Mouse (Mus musculus): Measurements from ENCODE around the gene Tmem94. TPM values are rescaled to one million over a fixed set of nuclear protein-coding genes. Genes with fewer than 3 reads are reported as not detected.

Gene Tmem94
- polyA plus RNA-seq, 1 experiment from 2014 or later = 23.6 TPM

Small RNAs within 50 kb of the gene (microRNA-seq; reads per million reads assigned to microRNA genes)
- not detected for gene Mir5621

Other genes with a start within 250 kb of the Tmem94 start
- 765 and 837 TPM in 2 replicates for gene Sumo2, start 229.2 kb upstream of the Tmem94 start, polyA plus RNA-seq (2015; fragmentation: Nextera tagmentation; extraction: Ambion mirVana)
- gene Nup85, start 201.0 kb upstream of the Tmem94 start, polyA plus RNA-seq (2015; fragmentation: Nextera tagmentation; extraction: Ambion mirVana) = 140 and 146 TPM in 2 replicates
- gene Mrps7, start 161.5 kb upstream of the Tmem94 start, polyA plus RNA-seq (2015; fragmentation: Nextera tagmentation; extraction: Ambion mirVana) = 88.2 and 90.9 TPM in 2 replicates
- gene Gga3, start 161.4 kb upstream of the Tmem94 start, polyA plus RNA-seq (2015; fragmentation: Nextera tagmentation; extraction: Ambion mirVana) = 17.5 and 18.0 TPM in 2 replicates
- 27.6 and 29.1 TPM in 2 replicates for gene Mif4gd, start 152.5 kb upstream of the Tmem94 start, polyA plus RNA-seq (2015; fragmentation: Nextera tagmentation; extraction: Ambion mirVana)
- gene Slc25a19, start 137.1 kb upstream of the Tmem94 start, polyA plus RNA-seq (2015; fragmentation: Nextera tagmentation; extraction: Ambion mirVana) = 24.0 and 24.7 TPM in 2 replicates
- gene Grb2, start 56.8 kb upstream of the Tmem94 start, polyA plus RNA-seq (2015; fragmentation: Nextera tagmentation; extraction: Ambion mirVana) = 87.7 and 93.9 TPM in 2 replicates
- 16.5 and 17.9 TPM in 2 replicates for gene Caskin2, start 48.2 kb downstream of the Tmem94 start, polyA plus RNA-seq (2015; fragmentation: Nextera tagmentation; extraction: Ambion mirVana)
- gene Tsen54, start 49.3 kb downstream of the Tmem94 start, polyA plus RNA-seq (2015; fragmentation: Nextera tagmentation; extraction: Ambion mirVana) = 29.5 and 31.3 TPM in 2 replicates
- gene Llgl2, start 58.6 kb downstream of the Tmem94 start, polyA plus RNA-seq (2015; fragmentation: Nextera tagmentation; extraction: Ambion mirVana) = 22.4 and 23.1 TPM in 2 replicates
- gene Myo15b, start 93.0 kb downstream of the Tmem94 start, polyA plus RNA-seq (2015; fragmentation: Nextera tagmentation; extraction: Ambion mirVana) = 0.47 TPM in 2 replicates
- 19.6 and 27.4 TPM in 2 replicates for gene Smim5, start 134.5 kb downstream of the Tmem94 start, polyA plus RNA-seq (2015; fragmentation: Nextera tagmentation; extraction: Ambion mirVana)
- gene Smim6, start 146.6 kb downstream of the Tmem94 start, polyA plus RNA-seq (2015; fragmentation: Nextera tagmentation; extraction: Ambion mirVana) = 1.0 and 1.7 TPM in 2 replicates
- 31.3 and 36.1 TPM in 2 replicates for gene Sap30bp, start 167.8 kb downstream of the Tmem94 start, polyA plus RNA-seq (2015; fragmentation: Nextera tagmentation; extraction: Ambion mirVana)
- gene Recql5, start 168.0 kb downstream of the Tmem94 start, polyA plus RNA-seq (2015; fragmentation: Nextera tagmentation; extraction: Ambion mirVana) = 17.0 and 17.6 TPM in 2 replicates
- 14.7 and 15.7 TPM in 2 replicates for gene Itgb4, start 209.3 kb downstream of the Tmem94 start, polyA plus RNA-seq (2015; fragmentation: Nextera tagmentation; extraction: Ambion mirVana)
- 174 and 194 TPM in 2 replicates for gene Galk1, start 247.3 kb downstream of the Tmem94 start, polyA plus RNA-seq (2015; fragmentation: Nextera tagmentation; extraction: Ambion mirVana)

Measured in limb, embryonic 15.5 days (tissue).